Mouse (Mus musculus) bone marrow macrophage, adult 2 months (primary cell): ENCODE measurements around the gene Pik3r5. TPM values are rescaled to one million over a fixed set of nuclear protein-coding genes. Genes with fewer than 3 reads are reported as not detected.
A peak's percentile ranks its signal among the peaks of the same experiment; 100 is the strongest.

ENCODE experiments used
- H3K27ac ChIP-seq: 2 replicates; pipeline ENCODE4 v1.5.1; 2012; ENCODE audit warnings: low read depth, low read length; ENCODE audit not compliant: insufficient read depth
- H3K4me1 ChIP-seq: 2 replicates; pipeline ENCODE4 v1.6.1; 2012; ENCODE audit warnings: low read length; ENCODE audit not compliant: control insufficient read depth, insufficient read depth
- H3K4me3 ChIP-seq: 2 replicates; pipeline ENCODE4 v1.5.1; 2012; ENCODE audit warnings: mild to moderate bottlenecking, low read length, moderate library complexity; ENCODE audit not compliant: insufficient read depth
- CTCF ChIP-seq: IDR thresholded peaks from 2 replicates; pipeline ENCODE4 v1.5.1; 2012; ENCODE audit warnings: low read depth, mild to moderate bottlenecking, low read length, moderate library complexity
- POLR2A ChIP-seq: IDR thresholded peaks from 2 replicates; pipeline ENCODE4 v1.6.1; 2012; ENCODE audit warnings: mild to moderate bottlenecking, low read depth, low read length, borderline replicate concordance
- polyA plus RNA-seq: library from polyadenylated mRNA; stranded (reverse); fragments of >200 nt; gene quantifications from 2 replicates; pipeline ENCODE4 v1.2.4, GENCODE M21; 2012; ENCODE audit not compliant: missing spikeins, insufficient read depth, insufficient read length

Gene Pik3r5
- polyA plus RNA-seq, 1 experiment = 122 TPM

DNA sequence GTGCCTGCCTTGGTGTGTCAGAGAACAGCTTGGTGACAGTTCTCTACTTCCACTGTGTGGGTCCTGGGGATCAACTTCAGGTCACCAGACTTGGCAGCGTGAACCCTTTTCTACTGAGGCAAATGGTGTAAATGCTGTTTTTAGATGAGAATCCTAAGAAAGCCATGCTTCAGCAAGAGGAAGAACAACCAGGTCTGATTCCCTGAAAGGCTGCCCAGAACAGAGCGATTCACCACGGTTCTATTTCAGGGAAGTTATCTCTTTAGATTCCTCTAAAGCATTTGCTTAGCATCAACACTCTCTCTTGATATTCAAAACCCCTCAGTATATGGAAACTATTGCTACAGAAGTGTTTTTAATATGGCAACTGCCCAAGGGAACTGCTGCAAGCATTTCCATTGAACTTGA, 46.7 kb downstream of the Pik3r5 start:
- Histone ChIP-seq H3K4me1 (peaks cover 52% of the 10 kb centered on the region), H3K4me3 (no peak overlapping the region), H3K27ac (no peak overlapping the region)
- TF ChIP-seq CTCF (no peak), POLR2A (no peak)

- TF ChIP-seq CTCF (no peak), POLR2A (no peak)
- Histone ChIP-seq H3K4me3 (no peak overlapping the region), H3K4me1 (peaks cover 36% of the 10 kb centered on the region), H3K27ac (no peak overlapping the region)
Measured at GRCm38 (mm10) chr11:68480660-68481059, 48.7 kb downstream of the Pik3r5 start.

- Histone ChIP-seq H3K4me3 (no peak overlapping the region), H3K4me1 (peaks cover 23% of the 10 kb centered on the region), H3K27ac (no peak overlapping the region)
- no peak for TF ChIP-seq CTCF
Measured at GRCm38 (mm10) chr11:68482001-68482400, 50.1 kb downstream of the Pik3r5 start.

DNA sequence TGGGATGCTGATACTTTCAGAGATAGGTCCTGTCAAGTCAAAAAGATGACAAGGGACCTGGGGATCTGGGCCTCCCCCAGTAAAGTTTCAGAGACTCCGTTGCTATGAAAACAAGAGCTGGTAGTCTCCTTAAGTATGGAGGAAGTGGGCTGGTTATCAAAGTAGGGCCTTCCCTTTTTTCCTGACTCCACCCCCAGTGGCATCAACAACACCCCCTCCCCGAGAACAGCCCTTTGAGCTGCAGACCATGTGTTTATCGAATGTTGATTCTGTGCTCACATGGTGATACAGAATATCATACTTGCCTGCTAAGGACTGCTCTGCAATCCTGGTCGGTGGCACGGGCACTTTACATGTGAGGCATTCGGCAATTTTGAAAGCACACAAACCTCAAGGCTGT, 51.3 kb downstream of the Pik3r5 start:
- peaks cover 18% of the 10 kb centered on the region for H3K4me1 ChIP-seq
- no peak overlapping the region for H3K4me3 ChIP-seq
- H3K27ac ChIP-seq = peak overlapping the region; percentile 24
- TF ChIP-seq POLR2A = no peak
- no peak for TF ChIP-seq CTCF

GRCm38 (mm10) chr11:68484431-68484830, 52.5 kb downstream of the Pik3r5 start:
- Histone ChIP-seq H3K4me3 (no peak overlapping the region), H3K4me1 (peaks cover 18% of the 10 kb centered on the region), H3K27ac (no peak overlapping the region)
- TF ChIP-seq CTCF (no peak), POLR2A (no peak)

DNA sequence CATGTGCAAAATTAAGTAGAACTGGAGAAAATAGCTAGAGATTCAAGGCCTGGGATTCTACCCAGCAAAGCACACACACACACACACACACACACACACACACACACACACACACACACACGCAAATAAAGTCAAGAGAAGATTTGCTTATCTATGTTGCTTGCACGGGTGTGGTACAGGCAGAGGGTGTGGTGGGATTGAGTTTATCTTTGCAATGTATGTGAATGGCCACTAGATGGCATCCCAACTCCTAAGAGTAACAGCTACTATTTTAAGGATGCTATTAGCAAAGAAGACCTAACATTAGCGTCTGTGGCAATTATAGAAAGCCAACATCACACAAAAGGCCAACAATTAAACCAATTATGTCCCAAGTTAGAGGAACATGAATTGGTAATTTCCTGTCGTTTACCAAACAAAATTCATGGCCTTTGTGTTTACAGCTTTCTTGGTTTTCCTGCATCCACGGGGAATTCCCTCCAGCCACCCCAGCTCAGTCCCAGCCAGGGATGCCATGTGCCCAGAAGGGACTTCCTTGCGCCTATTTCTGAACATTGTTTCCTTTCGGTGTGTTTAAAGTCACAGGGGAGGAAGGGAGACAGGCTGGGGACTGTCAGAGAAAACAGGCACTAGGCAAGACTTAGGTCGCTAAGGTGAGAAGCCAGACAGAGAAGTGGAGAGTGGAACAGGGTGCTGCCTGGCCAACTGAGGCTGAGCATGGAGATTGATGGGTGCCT, 53.5 kb downstream of the Pik3r5 start:
- Histone ChIP-seq H3K4me3 (no peak overlapping the region), H3K4me1 (peaks cover 18% of the 10 kb centered on the region), H3K27ac (no peak overlapping the region)
- TF ChIP-seq POLR2A = no peak
- TF ChIP-seq CTCF = no peak

GRCm38 (mm10) chr11:68486093-68486492, 54.2 kb downstream of the Pik3r5 start:
- Histone ChIP-seq H3K27ac (no peak overlapping the region), H3K4me1 (peaks cover 18% of the 10 kb centered on the region), H3K4me3 (no peak overlapping the region)
- TF ChIP-seq POLR2A = no peak
- TF ChIP-seq CTCF = no peak

DNA sequence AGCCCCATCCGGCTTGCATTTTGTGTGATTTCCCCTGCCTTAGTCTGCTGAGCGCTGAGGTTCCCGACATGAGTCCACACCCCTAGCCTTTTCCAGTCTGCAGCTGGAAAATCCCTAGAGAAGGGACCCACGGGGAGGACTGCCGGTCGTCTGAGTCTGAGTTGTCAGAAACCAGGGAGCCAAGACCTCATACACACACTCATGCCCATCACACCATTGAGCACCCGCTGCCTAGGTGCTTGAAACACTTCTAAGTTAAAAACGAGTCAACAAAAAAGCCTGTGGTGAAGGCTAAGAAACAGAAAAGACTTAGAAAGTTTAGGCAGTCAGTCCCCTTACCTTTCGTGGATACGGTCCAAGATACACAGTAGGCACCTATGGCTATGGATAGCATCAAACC, 55.8 kb downstream of the Pik3r5 start:
- peaks cover 6% of the 10 kb centered on the region for H3K4me1 ChIP-seq
- no peak for TF ChIP-seq CTCF
- no peak for TF ChIP-seq POLR2A

GRCm38 (mm10) chr11:68488256-68488824, 56.4 kb downstream of the Pik3r5 start:
- peaks cover 3% of the 10 kb centered on the region; the same call in 1 of the 2 replicates for H3K4me1 ChIP-seq

More for the DNA sequence above, 55.8 kb downstream of the Pik3r5 start:
- no peak overlapping the region for H3K27ac ChIP-seq
- no peak overlapping the region for H3K4me3 ChIP-seq

DNA sequence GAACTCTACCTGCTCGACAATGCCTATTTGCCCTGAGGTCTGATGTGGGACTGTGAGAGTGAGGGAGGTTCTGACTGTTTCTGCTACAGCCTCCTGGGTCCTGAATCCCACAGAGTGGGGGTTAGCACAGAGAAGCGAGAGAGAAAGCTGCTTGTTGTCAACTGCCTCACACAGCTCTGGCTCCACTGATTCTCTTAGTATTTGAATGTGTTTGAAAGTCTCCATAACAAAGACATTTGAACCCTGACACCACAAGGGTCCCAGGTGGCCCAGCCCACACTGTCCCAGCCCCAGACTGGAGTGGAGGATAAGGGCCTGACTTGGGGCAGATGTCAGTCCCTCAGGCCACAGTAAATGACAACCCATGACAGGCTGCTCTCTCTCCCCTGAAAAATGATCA, 57.3 kb downstream of the Pik3r5 start:
- Histone ChIP-seq H3K4me1 (no peaks in the 10 kb centered on the region), H3K27ac (no peak overlapping the region), H3K4me3 (no peak overlapping the region)
- TF ChIP-seq POLR2A = no peak
- TF ChIP-seq CTCF = no peak

More at GRCm38 (mm10) chr11:68488256-68488824, 56.4 kb downstream of the Pik3r5 start:
- H3K4me3 ChIP-seq = no peak overlapping the region
- no peak for TF ChIP-seq CTCF
- no peak for TF ChIP-seq POLR2A
- H3K27ac ChIP-seq = no peak overlapping the region
